Mouse (Mus musculus) cerebellum, adult (tissue): Measurements from ENCODE around the gene Mpdz.

Experiments used
- ATAC-seq: cut with Nextera tagmentation; 2 replicates; pipeline ENCODE4 v1.9.2; 2017; ENCODE audit warnings: mild to moderate bottlenecking, moderate library complexity, mixed read lengths; ENCODE audit not compliant: insufficient number of reproducible peaks, low FRiP score, low TSS enrichment

Gene Mpdz

DNA sequence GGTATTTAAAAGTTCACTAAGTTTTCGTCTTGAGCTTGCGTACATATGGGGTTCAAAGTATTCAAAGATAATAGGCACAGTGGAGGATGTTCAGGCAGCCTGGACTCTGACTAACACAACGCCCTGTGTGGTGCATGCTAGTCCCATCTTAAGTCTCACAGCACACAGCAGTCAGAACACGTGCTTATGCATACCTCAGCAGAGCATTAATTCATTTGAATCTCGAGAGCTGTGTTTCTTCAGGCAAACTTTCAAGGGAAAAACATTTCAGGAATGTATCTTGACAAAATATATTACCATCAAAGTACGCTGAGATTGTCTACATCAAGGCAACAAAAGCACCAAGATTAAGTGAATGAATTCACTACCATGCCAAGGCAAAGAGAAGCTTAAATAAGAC is 45.7 kb downstream of the Mpdz start:
- no peak for ATAC-seq

DNA sequence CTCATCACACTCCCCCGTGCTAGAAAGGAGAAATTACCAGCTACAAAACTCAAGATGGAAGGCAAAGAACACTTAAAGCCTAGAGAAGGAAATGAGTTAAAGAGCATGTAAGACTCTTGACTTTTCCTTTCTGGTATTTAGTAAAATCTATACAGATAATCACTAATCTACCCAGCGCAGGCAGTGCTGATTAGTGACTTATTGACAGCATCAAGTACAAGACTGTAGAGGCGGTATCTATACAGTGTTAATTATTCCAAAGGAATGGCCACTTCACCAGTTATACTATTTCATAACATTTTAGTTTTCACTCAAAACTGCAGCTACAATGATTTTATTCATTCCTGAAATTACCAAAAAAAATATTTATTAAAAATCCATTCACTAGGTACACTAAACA is 49.7 kb downstream of the Mpdz start:
- no peak for ATAC-seq

DNA sequence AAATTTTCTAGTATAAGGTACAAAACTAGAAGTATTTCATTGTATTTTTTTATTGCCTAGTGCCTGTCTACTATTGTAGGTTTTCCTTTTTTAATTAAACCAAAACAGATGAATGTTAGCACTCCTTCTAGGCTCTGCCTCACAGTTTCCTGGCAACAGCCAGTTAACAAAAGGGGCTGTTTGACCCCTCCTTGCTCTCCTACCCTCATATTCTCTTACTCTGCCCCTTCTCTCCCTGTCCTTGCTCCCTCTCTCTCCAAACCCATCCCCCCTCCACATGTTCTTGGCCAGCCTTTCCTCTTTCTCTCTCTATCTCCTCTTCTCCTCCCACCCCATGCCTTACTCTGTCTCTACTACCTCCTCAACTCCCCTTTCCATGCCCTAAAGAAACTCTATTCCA is 53.4 kb downstream of the Mpdz start:
- ATAC-seq: no peak

DNA sequence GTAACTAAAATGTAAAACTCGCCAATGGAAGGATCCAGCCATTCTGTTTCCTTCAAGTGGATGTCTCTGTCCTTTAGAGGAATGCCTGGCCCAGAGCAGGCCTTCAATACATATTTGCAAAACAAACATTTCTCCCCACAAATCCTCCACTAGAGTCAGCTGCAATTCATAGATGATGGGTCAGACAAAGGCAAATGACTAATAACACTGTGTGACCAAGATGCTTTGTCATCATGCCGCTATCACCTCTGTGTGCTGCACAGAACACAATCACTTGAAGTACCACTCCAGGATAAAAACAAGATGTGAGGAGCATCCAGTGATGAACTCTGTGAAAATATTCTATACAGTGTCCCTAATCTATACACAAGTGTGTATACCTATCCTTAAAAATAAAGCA is 55.0 kb downstream of the Mpdz start:
- ATAC-seq: no peak

DNA sequence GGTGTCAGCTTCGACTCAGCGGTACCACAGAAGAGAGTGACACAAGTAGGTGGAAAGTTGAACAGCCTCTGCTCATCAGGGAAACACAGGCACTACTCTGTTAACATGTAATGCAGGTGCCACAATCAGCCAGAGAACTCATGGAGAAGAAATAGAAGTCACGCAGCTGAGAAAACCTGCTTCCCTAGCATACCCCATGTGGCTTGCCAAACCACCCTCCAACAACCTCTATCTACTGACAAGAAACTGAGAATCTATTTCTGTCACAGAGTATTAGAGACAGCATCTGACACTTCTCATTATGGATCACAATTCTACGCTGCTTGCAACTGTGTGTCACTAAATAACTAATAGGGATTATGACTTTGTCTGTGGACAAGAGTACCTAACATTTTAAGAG is 70.3 kb downstream of the Mpdz start:
- no peak for ATAC-seq

DNA sequence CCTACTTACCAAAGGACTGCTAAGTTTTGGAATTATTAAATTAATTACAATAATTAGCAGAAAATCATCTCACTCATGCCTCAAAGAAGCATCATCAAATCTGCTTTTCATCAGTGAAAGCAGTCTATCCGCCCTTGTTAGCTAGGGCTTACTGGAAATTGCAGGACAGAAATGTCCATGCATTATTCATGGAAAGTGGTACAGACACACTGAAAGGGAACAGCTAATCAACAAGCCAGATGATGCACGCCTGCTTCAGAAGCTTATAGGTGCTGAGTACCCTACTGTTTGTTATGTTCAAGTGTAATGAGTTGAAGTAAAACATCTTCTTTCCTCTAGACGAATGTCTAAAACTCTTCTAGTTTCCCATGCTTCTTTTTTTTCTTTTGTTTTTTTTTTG is 91.2 kb downstream of the Mpdz start:
- no peak for ATAC-seq

DNA sequence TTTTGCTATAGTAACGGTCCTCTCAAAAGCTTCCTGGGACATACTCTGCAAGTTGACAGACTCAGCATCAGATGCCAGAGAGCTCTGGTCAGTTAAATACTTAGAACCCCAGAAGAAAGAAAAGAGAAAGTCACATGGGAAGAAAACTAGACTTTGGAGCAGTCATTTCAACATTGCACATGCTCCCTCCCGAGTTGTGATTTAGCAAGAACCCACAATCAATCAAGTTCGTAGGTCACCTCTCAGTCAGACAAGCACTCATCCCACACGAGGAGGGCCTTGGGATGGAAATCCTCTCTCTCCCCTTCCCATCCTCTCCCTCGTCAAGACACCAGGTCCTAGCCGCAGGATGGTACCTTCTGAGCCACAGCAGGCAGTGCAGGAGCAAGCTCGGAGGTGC is 94.0 kb downstream of the Mpdz start:
- ATAC-seq: no peak

DNA sequence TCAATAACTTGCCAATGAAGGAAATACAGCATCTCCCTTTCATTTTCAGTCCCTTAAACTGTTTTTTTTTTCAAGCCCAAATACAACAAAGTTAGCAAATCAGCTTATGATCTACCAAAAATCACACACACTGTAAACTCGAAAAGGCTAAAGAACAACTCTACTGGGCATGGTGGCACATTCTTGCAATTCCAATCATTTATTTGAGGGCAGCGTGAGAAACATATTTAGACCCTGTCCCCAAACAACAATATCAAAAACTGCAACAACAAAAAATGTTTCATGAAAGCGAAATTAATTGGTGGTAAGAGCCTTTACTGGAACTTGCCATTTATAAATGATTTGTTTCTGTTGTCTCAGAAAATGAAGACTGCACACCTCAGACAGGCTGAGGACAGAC is 97.5 kb downstream of the Mpdz start:
- no peak for ATAC-seq

DNA sequence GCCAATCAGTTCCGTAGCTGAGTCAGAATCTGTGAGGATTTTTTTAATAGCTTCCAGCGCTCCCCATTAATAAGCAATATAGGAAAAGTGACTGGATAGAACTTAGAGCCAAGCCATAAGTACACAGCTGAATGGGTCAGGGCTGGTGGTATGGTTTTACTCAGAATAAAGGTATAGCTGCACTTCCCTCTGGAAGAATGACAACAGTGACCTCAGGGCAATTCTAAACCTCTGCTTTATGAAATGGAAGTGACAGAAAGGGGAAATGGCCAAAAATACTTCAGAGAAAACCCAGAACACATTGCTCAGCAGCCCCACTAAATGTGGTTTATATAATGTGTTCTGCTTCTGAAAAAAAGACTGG is 109.0 kb downstream of the Mpdz start:
- ATAC-seq: no peak

DNA sequence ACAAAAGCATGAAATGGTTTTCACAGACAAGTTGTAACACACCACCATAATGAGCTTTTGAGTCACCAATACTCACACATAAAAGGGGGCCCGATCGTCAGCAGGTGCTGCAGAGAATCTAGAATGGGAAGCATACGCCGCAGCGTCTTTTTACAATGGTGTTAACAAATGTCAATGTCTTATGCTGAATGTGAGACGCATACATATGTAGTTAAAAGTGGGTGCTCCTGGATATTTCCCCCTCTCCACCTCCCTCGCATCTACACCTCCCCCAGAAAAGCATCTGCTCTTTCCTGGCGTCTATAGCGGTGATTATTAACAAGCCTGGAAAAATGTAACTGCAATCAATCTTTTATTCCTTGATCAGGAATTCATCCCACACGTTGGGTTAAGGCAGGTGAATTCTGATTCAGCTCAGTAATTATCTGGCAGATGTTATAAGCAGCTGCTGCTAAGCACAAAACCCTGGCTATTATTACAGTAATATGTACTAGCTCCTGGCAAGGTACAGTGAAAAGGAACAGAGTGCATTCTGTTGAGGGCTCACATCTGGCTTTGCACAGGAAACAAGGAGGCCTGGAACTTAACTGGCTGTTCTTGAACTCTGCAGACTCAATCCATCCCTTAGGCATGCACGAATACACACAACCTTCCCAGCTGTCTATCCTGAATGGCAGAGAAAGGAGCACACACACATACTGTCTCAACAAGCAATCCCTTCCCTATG is 109.6 kb downstream of the Mpdz start:
- no peak for ATAC-seq

DNA sequence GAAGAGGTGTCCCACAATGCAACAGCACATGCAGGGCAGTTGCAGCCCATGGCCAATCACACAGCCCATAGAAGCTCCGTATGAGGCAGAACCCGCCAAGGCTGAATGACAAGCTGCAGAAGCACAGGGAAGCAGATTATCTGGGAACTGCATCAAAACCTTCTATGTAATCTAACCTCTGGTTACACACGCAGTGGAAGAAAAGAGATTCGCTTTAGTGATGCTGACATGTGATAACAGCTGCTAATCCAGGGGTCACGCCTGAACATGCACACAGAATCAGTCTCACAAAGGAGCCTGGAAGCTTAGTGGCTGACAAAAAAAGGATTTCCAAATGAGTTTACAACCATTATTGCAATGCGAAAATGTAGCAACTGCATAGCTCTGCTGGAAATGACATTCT is 110.2 kb downstream of the Mpdz start:
- ATAC-seq: no peak

DNA sequence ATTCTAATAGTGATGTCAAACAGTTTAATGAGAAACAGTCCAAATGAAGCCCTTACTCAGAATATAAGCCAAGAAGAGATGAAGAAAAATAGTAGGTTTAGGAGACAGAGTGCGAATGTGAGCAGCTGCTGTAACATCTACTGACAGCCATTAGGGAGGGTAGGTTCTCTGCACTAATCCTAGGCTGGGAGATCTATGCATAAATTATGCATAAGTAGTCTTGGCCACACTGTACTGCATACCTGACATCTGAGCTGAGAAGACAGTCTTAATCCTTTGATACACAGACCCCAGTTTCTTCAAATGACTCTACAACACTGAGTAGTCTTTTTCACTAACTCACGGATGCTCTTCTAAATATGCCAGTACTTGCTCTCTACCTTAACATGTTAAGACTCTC is 114.9 kb downstream of the Mpdz start:
- ATAC-seq: no peak

DNA sequence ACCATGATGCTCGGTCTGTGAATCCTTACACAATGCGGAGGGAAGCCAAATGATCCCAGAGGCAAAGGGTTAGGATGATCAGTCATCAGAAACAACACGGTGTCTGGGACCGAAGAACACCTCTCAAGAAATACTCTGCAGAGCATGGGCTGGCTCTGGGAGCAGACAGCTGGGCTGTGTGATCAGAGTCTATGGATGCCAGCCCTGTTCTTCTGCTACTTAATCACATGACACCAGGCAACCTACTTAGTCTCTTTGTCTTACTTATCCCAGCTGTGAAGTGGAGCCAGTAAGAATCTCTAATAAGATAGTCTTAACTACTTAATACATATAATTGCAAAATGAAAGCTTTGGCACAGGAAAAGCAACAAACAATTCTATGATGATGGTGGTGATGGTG is 118.8 kb downstream of the Mpdz start:
- ATAC-seq: no peak

DNA sequence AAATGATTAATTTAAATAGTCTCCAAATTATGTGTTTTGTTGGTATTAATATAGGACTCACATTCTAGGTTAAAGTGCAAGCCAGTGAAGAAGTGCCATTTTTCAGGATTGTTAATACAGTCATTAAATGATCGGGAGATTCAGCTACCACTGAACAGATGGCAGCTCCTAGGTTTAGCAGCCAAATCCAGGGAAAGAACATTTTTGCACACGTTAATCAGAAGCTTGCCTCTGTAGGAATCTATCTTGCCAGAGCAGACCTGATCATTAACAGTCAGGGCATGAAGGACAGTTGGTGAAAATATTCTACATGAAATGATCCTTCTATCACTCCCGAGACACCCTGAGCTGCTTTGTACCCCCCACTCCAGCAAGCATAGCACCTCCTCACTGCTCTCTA is 120.4 kb downstream of the Mpdz start:
- peak; percentile 95 for ATAC-seq

DNA sequence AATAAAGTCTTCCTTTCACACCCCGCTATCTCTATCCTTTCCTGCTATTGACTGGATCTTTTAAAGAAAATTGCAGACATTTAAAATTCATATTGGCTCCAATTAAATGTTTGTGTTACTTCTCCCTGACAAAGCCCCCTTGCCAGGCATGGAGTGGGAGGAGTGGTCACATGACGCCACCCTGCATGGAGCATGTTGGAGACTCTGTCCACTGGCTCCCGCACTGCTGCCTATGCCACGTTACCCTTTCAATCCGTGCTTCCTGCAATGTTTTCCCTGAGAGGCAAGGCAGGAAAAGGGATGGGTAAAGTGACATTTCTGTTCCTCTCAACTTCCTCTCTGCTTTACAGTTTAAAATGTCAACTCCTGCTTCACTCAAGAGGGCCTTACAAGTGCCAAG is 128.0 kb downstream of the Mpdz start:
- ATAC-seq: no peak

DNA sequence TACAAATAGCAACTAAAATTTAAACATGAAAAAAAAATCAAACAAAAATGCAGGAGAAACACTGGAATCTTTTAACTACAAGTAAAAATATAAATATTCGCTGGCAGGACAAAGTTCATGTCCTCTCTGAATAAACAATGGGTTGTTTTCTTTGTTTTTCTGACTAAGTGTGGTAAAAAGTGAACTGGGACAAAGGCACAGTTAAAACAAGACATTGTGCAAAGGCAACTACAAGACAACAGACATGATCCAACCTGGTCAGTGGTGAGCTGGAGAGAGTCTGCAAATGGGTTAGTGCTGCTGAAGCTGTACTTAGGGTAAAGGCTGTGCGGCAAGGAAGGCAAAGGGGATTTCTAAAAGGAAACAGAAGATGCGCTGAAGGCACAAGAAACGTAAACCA is 129.4 kb downstream of the Mpdz start:
- ATAC-seq: no peak

DNA sequence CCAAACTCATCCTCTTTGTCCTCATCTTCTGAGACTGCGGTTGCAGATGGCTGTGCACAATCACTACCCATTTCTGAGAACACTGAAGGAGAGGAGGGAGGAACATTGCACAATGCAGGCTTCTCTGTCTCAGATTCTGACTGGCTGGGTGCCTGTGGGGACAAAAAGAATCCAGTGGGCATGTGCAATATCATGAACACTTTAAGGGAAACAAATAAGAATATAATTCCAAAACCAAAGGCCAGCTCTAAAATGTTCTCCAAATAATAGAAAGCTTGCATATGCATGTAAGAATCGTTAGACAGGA is 132.5 kb downstream of the Mpdz start:
- no peak for ATAC-seq

DNA sequence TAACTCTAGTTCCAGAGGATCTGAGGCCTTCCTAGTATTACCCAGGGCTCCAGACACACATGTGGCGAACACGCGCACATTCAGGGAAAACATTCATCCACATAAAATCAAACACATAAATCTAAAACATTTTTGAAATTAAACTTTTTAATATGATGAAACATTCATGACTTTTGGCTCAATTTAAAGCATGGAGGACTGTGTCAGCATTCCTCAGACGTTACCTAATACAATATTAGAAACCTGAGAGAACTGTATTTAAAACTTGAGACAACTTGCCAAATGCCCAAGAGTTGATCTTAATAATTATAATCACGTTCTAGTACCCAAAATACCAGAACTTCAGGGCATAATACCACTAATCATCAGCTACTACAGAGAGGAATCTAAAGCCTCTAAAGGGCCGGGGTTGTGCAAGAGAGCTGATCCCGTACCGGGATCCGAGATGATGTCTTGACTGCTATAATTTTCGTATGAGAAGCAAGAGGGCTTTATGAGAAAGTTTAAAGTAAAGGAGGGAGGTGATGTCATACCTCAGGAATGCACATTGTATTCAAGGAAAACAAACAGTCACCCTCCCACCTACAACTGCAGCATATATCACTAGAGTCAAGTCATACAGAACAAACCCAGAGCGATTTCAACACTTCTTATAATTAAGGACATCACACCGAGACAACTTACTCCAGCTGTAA is 133.0 kb downstream of the Mpdz start:
- ATAC-seq: no peak

DNA sequence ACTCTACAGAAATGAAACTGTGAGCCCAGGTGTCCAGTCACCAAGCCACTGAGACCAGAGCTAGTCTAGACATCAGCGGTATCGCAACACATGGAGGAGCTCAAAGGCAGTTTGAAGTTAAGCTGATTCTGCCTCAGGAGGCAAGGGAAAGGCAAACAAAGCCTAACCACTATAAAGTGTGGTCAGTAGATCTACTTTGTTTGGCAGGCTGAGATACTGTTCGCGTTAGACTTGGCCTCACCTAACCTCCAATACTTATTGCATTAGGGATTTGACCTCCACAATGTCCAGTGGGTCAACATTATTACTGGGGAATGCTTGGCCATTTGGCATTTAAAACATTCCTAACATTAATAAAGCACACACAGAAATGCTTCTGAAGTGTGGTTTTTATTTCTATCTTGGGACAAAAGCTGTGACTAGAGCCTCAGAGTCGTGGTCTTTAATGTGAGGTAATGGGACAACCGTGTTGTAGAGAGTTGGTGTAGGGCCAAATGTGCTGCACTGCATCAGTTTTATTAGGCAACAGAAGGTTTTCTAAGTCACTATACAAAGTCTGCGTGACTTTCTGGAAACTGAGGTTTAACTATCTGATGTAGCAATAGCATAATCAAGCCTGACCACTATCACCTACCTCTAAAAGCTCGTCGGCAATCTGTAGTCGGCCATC is 134.9 kb downstream of the Mpdz start:
- no peak for ATAC-seq

DNA sequence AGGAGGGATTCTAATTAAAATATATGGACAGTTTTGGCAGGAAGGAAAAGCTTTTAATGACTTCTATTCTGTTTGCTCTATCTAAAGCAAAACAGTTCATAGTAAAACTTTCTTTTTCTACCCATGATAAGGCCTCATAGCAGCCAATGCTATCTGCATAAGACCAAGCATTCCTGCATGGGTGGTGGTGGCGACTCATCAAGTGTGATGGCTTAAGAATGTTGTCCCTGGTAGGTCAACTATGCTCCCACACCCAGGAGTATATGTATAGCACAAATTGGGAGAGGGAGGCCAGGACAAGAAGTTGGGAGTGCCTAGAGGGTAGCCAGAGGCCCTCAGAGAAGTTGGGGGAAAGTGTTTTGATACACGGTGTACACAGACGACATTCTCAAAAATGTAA is 140.6 kb downstream of the Mpdz start:
- no peak for ATAC-seq

DNA sequence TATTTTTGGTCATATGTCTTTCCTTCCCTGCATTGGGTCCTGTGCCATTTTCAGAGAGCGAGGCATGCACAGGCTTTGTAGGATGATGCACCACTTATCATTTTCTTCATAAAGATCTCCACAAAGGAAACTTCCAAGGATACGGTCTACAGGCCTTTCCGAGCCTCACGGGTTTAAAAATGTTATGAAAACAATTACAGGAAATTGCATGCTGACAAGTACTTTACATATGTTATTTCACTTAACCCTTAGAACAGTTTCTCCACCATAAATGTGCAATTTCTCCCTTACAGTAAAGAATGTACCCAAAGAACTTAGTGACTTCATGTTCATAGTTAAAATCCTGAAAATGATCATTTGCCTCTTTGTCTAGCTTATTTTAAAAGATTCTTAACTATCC is 144.2 kb downstream of the Mpdz start:
- no peak for ATAC-seq

DNA sequence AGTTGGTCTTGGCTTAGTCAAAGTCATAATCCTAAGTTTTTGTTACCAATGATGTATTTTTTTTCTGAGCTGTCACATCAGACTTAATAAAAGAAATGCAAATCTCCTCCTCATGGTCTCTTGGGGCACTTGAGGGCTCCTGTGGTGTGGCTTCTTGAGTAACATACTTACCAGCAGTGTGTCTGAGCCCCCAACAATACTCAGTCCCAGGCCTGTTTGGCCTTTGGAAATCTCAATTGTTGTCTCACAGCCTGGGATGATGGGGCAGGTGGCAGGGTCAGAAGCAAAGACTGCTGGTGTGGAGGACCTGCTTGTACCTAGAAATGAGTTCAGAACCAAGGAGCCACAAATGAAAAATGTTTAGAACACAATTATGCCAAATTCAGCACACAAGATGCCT is 149.3 kb downstream of the Mpdz start:
- ATAC-seq: no peak
